Mouse (Mus musculus): ENCODE measurements around the gene Trpv5. TPM values are rescaled to one million over a fixed set of nuclear protein-coding genes. Genes with fewer than 3 reads are reported as not detected.

The Trpv5 gene
- polyA plus RNA-seq (2012; ENCODE audit: low replicate concordance) = not detected in 2 replicates

GRCm38 (mm10) chr6:41680669-41681068 is at the start of gene Trpv5:
Trpv5 (minus strand) TSS chr6:41680769.

GRCm38 (mm10) chr6:41704123-41704522 is 23.6 kb upstream of the Trpv5 start, which contains the start of gene Kel:
Kel (minus strand) TSS chr6:41704339.

GRCm38 (mm10) chr6:41684131-41684530 is 3.6 kb upstream of the Trpv5 start, which contains the start of gene Llcfc1:
Llcfc1 (plus strand) TSS chr6:41684431.

GRCm38 (mm10) chr6:41636178-41636577 is 44.4 kb downstream of the Trpv5 start, which contains the start of gene Trpv6:
Trpv6 (minus strand) TSS chr6:41636405.

GRCm38 (mm10) chr6:41605061-41605793 is 75.3 kb downstream of the Trpv5 start, which contains the start of gene Ephb6:
Ephb6 (plus strand) TSS chr6:41605482.

Other genes with a start within 250 kb of the Trpv5 start
- gene Gm10334, start 234.6 kb downstream of the Trpv5 start, polyA plus RNA-seq (2012; ENCODE audit: low replicate concordance) = not detected in 2 replicates
- not detected in 2 replicates for gene Prss1, start 221.8 kb downstream of the Trpv5 start, polyA plus RNA-seq (2012; ENCODE audit: low replicate concordance)
- 0.86 TPM in 1 of 2 replicates, not detected in the other for gene Prss2, start 159.0 kb downstream of the Trpv5 start, polyA plus RNA-seq (2012; ENCODE audit: low replicate concordance)
- gene Ephb6, start 75.3 kb downstream of the Trpv5 start, polyA plus RNA-seq (2012; ENCODE audit: low replicate concordance) = 12.5 and 32.3 TPM in 2 replicates
- gene Trpv6, start 44.4 kb downstream of the Trpv5 start, polyA plus RNA-seq (2012; ENCODE audit: low replicate concordance) = not detected in 2 replicates
- gene Llcfc1, start 3.7 kb upstream of the Trpv5 start, polyA plus RNA-seq (2012; ENCODE audit: low replicate concordance) = not detected in 2 replicates
- gene Kel, start 23.6 kb upstream of the Trpv5 start, polyA plus RNA-seq (2012; ENCODE audit: low replicate concordance) = 2.0 and 9.0 TPM in 2 replicates
- gene Olfr459, start 94.4 kb upstream of the Trpv5 start, polyA plus RNA-seq (2012; ENCODE audit: low replicate concordance) = not detected in 2 replicates
- gene Pip, start 166.8 kb upstream of the Trpv5 start, polyA plus RNA-seq (2012; ENCODE audit: low replicate concordance) = not detected in 2 replicates
- not detected in 2 replicates for gene Sval2, start 172.2 kb upstream of the Trpv5 start, polyA plus RNA-seq (2012; ENCODE audit: low replicate concordance)

All from hematopoietic multipotent progenitor cell, adult 10-12 weeks (in vitro differentiated cells).